Mouse (Mus musculus): ENCODE results near the gene Htra1. TPM values are rescaled to one million over a fixed set of nuclear protein-coding genes. Genes with fewer than 3 reads are reported as not detected.

Htra1 gene
- total and polyA plus RNA-seq, 3 experiments, result 85.7 to 117 (median 102) TPM

DNA sequence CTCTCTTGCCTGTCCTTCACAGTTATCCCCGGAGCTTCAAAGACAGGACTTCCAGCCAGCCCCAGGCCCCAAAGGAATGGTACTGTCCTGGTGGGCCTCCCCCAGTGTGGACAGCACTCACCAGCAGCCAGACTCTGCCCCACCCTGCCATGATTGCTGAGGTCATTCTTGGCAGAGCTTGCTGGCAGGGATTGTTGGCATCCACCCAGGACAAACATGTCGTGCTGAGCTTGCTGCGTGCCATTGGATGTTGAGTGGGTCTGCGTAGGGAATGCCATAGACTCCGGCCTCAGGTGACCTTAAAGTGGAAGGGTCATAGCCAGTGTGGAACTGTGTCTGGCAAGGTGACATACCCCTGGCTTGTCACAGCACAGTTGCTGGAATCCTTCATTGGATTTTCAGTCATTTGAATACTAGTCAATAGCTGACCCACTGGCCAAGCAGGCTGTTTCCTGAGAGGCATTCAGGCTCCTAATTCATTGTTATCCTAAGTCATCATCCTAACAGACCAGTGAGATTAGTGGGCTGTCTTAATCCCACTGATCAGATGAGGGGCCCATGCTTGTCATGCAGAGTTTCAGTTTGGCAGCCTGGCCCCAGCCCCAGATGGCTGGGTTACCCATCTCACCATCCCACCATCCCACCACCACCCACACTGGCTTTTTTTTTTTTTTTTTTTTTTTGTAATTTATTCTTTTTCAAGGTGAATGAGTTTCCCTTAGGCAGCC is 42.0 kb downstream of the Htra1 start:
- H3K27ac ChIP-seq, result peak overlapping the region; percentile 68
- peak; percentile 89 to 92 for DNase-seq
- 2% methylated on average over 5 of the region's 5 CpGs for WGBS
- H3K4me1 ChIP-seq (ENCODE audit: control insufficient read depth, insufficient read depth, low read length), result peaks cover 15% of the 10 kb centered on the region
- no peak overlapping the region for H3K9ac ChIP-seq (ENCODE audit: low read depth, low read length)
- intact Hi-C loops (cut with DNase I), result no loop called here
- H3K79me2 ChIP-seq (replicated peaks; ENCODE audit: control insufficient read depth, insufficient read depth, low read length), result no peaks in the 10 kb centered on the region
- TF ChIP-seq POLR2A (IDR thresholded peaks at IDR 0.05; ENCODE audit: insufficient read depth, low read depth, low read length) (no peak), CTCF (IDR thresholded peaks at IDR 0.05) (no peak), EP300 (IDR thresholded peaks at IDR 0.05; ENCODE audit: insufficient read depth, low read depth, low read length) (peak; percentile 97)
- H3K4me3 ChIP-seq, result no peak overlapping the region
- no peaks in the 10 kb centered on the region for H3K36me3 ChIP-seq (ENCODE audit: control insufficient read depth, insufficient read depth, low read length)
- no peaks in the 10 kb centered on the region for H3K27me3 ChIP-seq (ENCODE audit: control insufficient read depth, insufficient read depth, low read length)

- H3K27me3 ChIP-seq (ENCODE audit: control insufficient read depth, insufficient read depth, low read length), result no peaks in the 10 kb centered on the region
- no peaks in the 10 kb centered on the region for H3K79me2 ChIP-seq (replicated peaks; ENCODE audit: control insufficient read depth, insufficient read depth, low read length)
- H3K4me3 ChIP-seq, result no peak overlapping the region
- no peaks in the 10 kb centered on the region for H3K36me3 ChIP-seq (ENCODE audit: control insufficient read depth, insufficient read depth, low read length)
- H3K4me1 ChIP-seq (ENCODE audit: control insufficient read depth, insufficient read depth, low read length), result peaks cover 15% of the 10 kb centered on the region
- DNase-seq, result no peak
- H3K27ac ChIP-seq, result peak overlapping the region; percentile 68
- intact Hi-C loops (cut with DNase I), result no loop called here
- no peak for TF ChIP-seq EP300 (IDR thresholded peaks at IDR 0.05; ENCODE audit: insufficient read depth, low read depth, low read length)
- TF ChIP-seq POLR2A (IDR thresholded peaks at IDR 0.05; ENCODE audit: insufficient read depth, low read depth, low read length), result no peak
- TF ChIP-seq CTCF (IDR thresholded peaks at IDR 0.05), result no peak
- H3K9ac ChIP-seq (ENCODE audit: low read depth, low read length), result no peak overlapping the region
- WGBS, result 45% methylated on average over 1 of the region's 1 CpGs
Observed at GRCm38 (mm10) chr7:130978545-130978944, 42.6 kb downstream of the Htra1 start.

DNA sequence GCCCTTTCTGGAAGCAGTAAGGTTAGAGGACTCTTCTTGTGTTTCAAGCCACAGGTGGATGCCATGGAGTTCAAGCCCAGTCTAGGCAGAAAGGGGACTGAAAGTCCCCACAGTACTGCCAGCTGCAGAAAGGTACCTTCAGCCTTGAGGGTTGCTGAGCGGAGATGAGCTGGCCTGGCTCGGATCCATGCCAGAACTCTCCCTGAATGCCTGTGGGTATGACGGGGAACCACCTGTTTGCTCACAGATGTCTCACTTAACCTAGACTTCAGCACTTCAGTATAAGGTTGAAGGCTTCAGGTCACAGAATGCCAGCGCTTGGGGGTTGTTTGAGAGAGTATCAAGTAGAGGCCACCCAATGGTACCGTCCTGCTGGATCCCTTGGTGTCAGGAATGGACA is 44.2 kb downstream of the Htra1 start:
- H3K4me3 ChIP-seq, result no peak overlapping the region
- H3K36me3 ChIP-seq (ENCODE audit: control insufficient read depth, insufficient read depth, low read length), result no peaks in the 10 kb centered on the region
- intact Hi-C loops (cut with DNase I), result no loop called here
- no peak for DNase-seq
- no peak overlapping the region for H3K27ac ChIP-seq
- no peak overlapping the region for H3K9ac ChIP-seq (ENCODE audit: low read depth, low read length)
- 94% methylated on average over 5 of the region's 5 CpGs for WGBS
- no peaks in the 10 kb centered on the region for H3K79me2 ChIP-seq (replicated peaks; ENCODE audit: control insufficient read depth, insufficient read depth, low read length)
- TF ChIP-seq POLR2A (IDR thresholded peaks at IDR 0.05; ENCODE audit: insufficient read depth, low read depth, low read length) (no peak), CTCF (IDR thresholded peaks at IDR 0.05) (no peak), EP300 (IDR thresholded peaks at IDR 0.05; ENCODE audit: insufficient read depth, low read depth, low read length) (no peak)
- no peaks in the 10 kb centered on the region for H3K27me3 ChIP-seq (ENCODE audit: control insufficient read depth, insufficient read depth, low read length)
- H3K4me1 ChIP-seq (ENCODE audit: control insufficient read depth, insufficient read depth, low read length), result peaks cover 15% of the 10 kb centered on the region

DNA sequence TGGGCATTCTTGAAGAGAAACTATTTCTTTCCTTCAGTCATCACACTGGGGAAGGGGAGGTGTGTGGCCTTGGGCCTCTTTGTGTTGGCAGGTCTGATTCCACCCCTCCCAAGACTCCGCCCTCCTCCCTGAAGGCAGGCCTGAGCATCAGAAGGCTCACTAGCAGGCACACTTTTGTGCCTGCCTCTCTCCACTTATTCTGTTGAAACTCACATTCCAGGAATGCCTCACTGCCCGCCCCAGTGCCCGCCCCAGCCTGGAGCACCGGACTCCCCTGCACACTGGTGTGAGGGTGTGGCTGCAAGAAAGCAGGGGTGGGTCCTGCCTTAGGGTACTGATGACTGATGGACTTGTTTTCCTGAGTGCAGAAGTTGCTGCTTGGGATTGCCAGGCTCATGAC is 46.5 kb downstream of the Htra1 start:
- intact Hi-C loops (cut with DNase I), result no loop called here
- no peak for TF ChIP-seq CTCF (IDR thresholded peaks at IDR 0.05)
- TF ChIP-seq EP300 (IDR thresholded peaks at IDR 0.05; ENCODE audit: insufficient read depth, low read depth, low read length), result no peak
- no peak for TF ChIP-seq POLR2A (IDR thresholded peaks at IDR 0.05; ENCODE audit: insufficient read depth, low read depth, low read length)
- peaks cover 12% of the 10 kb centered on the region for H3K4me1 ChIP-seq (ENCODE audit: control insufficient read depth, insufficient read depth, low read length)
- H3K27me3 ChIP-seq (ENCODE audit: control insufficient read depth, insufficient read depth, low read length), result no peaks in the 10 kb centered on the region
- no peak overlapping the region for H3K27ac ChIP-seq
- H3K4me3 ChIP-seq, result no peak overlapping the region
- no peak overlapping the region for H3K9ac ChIP-seq (ENCODE audit: low read depth, low read length)
- DNase-seq, result no peak
- H3K36me3 ChIP-seq (ENCODE audit: control insufficient read depth, insufficient read depth, low read length), result no peaks in the 10 kb centered on the region
- H3K79me2 ChIP-seq (replicated peaks; ENCODE audit: control insufficient read depth, insufficient read depth, low read length), result no peaks in the 10 kb centered on the region
- 83% methylated on average over 4 of the region's 4 CpGs for WGBS

- intact Hi-C loops (cut with DNase I), result no loop called here
- no peak for TF ChIP-seq POLR2A (IDR thresholded peaks at IDR 0.05; ENCODE audit: insufficient read depth, low read depth, low read length)
- no peak for TF ChIP-seq EP300 (IDR thresholded peaks at IDR 0.05; ENCODE audit: insufficient read depth, low read depth, low read length)
- no peak for TF ChIP-seq CTCF (IDR thresholded peaks at IDR 0.05)
- Histone ChIP-seq H3K79me2 (replicated peaks; ENCODE audit: control insufficient read depth, insufficient read depth, low read length) (no peaks in the 10 kb centered on the region), H3K4me3 (no peak overlapping the region), H3K9ac (ENCODE audit: low read depth, low read length) (no peak overlapping the region), H3K27me3 (ENCODE audit: control insufficient read depth, insufficient read depth, low read length) (no peaks in the 10 kb centered on the region), H3K36me3 (ENCODE audit: control insufficient read depth, insufficient read depth, low read length) (no peaks in the 10 kb centered on the region), H3K4me1 (ENCODE audit: control insufficient read depth, insufficient read depth, low read length) (peaks cover 7% of the 10 kb centered on the region), H3K27ac (no peak overlapping the region)
- DNase-seq, result no peak
- WGBS, result 58% methylated on average over 3 of the region's 3 CpGs
Observed at GRCm38 (mm10) chr7:130982881-130983280, 47.0 kb downstream of the Htra1 start.

DNA sequence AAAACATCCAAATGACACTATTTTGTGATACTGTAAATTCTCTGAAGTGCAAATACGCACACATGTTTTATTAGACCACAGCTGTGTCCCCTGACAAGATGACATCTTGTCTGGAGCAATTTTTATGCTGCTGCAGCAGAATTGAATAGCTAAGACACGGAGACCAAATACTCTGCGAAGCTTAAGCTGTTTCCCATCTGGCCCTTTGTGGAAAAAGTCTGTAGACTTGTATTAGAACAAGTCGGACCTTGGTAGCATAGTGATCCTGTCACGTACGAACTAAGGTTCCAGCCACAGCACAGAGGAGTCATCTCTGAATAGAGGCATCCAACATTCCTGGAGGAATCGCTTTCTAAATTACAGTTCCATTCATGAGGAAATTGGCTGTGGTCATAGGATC is 48.4 kb downstream of the Htra1 start:
- intact Hi-C loops (cut with DNase I), result no loop called here

More for the DNA sequence above, 48.4 kb downstream of the Htra1 start:
- Histone ChIP-seq H3K4me3 (no peak overlapping the region), H3K27ac (no peak overlapping the region), H3K79me2 (replicated peaks; ENCODE audit: control insufficient read depth, insufficient read depth, low read length) (no peaks in the 10 kb centered on the region), H3K4me1 (ENCODE audit: control insufficient read depth, insufficient read depth, low read length) (peaks cover 4% of the 10 kb centered on the region), H3K36me3 (ENCODE audit: control insufficient read depth, insufficient read depth, low read length) (no peaks in the 10 kb centered on the region), H3K9ac (ENCODE audit: low read depth, low read length) (no peak overlapping the region), H3K27me3 (ENCODE audit: control insufficient read depth, insufficient read depth, low read length) (no peaks in the 10 kb centered on the region)
- DNase-seq, result no peak
- no peak for TF ChIP-seq EP300 (IDR thresholded peaks at IDR 0.05; ENCODE audit: insufficient read depth, low read depth, low read length)
- TF ChIP-seq POLR2A (IDR thresholded peaks at IDR 0.05; ENCODE audit: insufficient read depth, low read depth, low read length), result no peak
- no peak for TF ChIP-seq CTCF (IDR thresholded peaks at IDR 0.05)
- WGBS, result 70% methylated on average over 7 of the region's 7 CpGs
